Mouse (Mus musculus): Measurements from ENCODE around the gene Csnk1g2. TPM values are rescaled to one million over a fixed set of nuclear protein-coding genes. Genes with fewer than 3 reads are reported as not detected.
A peak's percentile ranks its signal among the peaks of the same experiment; 100 is the strongest.

Gene Csnk1g2
- polyA plus RNA-seq, 1 experiment = 165 TPM

- no peak for TF ChIP-seq MYOG (IDR thresholded peaks at IDR 0.05; ENCODE audit: control insufficient read depth, extremely low read depth, insufficient read length)
- no peak for TF ChIP-seq USF1 (IDR thresholded peaks at IDR 0.05; ENCODE audit: low read depth)
- Histone ChIP-seq H3K79me3 (ENCODE audit: low read depth) (no peaks in the 10 kb centered on the region), H3ac (ENCODE audit: control insufficient read depth, insufficient read length, low read depth) (no peak overlapping the region), H3K4me3 (ENCODE audit: insufficient read depth, poor library complexity, severe bottlenecking) (no peak overlapping the region), H3K36me3 (ENCODE audit: control insufficient read depth, insufficient read depth) (peaks cover 26% of the 10 kb centered on the region), H3K79me2 (ENCODE audit: control insufficient read depth, insufficient read depth) (no peaks in the 10 kb centered on the region), H3K27me3 (ENCODE audit: control insufficient read depth, insufficient read depth, insufficient read length) (no peaks in the 10 kb centered on the region)
Measured at GRCm38 (mm10) chr10:80682003-80682402, 59.4 kb downstream of the Csnk1g2 start.

- TF ChIP-seq FOSL1 (IDR thresholded peaks at IDR 0.05; ENCODE audit: insufficient read depth, low read length, poor library complexity, severe bottlenecking) (no peak), CTCF (IDR thresholded peaks at IDR 0.05; ENCODE audit: control insufficient read depth, insufficient read depth, insufficient read length) (no peak), MYOG (IDR thresholded peaks at IDR 0.05; ENCODE audit: control insufficient read depth, extremely low read depth, insufficient read length) (no peak), MYOD1 (IDR thresholded peaks at IDR 0.05; ENCODE audit: control insufficient read depth, insufficient read length, low read depth) (no peak), CEBPB (IDR thresholded peaks at IDR 0.05; ENCODE audit: low read depth) (no peak), MAX (IDR thresholded peaks at IDR 0.05) (no peak), USF1 (IDR thresholded peaks at IDR 0.05; ENCODE audit: low read depth) (no peak)
- Histone ChIP-seq H3K36me3 (ENCODE audit: control insufficient read depth, insufficient read depth) (peaks cover 34% of the 10 kb centered on the region), H3K27me3 (ENCODE audit: control insufficient read depth, insufficient read depth, insufficient read length) (no peaks in the 10 kb centered on the region), H3K4me3 (ENCODE audit: insufficient read depth, poor library complexity, severe bottlenecking) (no peak overlapping the region), H3ac (ENCODE audit: control insufficient read depth, insufficient read length, low read depth) (no peak overlapping the region), H3K79me3 (ENCODE audit: low read depth) (no peaks in the 10 kb centered on the region), H3K79me2 (ENCODE audit: control insufficient read depth, insufficient read depth) (no peaks in the 10 kb centered on the region)
Measured at GRCm38 (mm10) chr10:80683647-80684046, 61.0 kb downstream of the Csnk1g2 start.

- Histone ChIP-seq H3K27me3 (ENCODE audit: control insufficient read depth, insufficient read depth, insufficient read length) (no peaks in the 10 kb centered on the region), H3K79me2 (ENCODE audit: control insufficient read depth, insufficient read depth) (no peaks in the 10 kb centered on the region), H3K36me3 (ENCODE audit: control insufficient read depth, insufficient read depth) (peaks cover 39% of the 10 kb centered on the region), H3K79me3 (ENCODE audit: low read depth) (no peaks in the 10 kb centered on the region), H3ac (ENCODE audit: control insufficient read depth, insufficient read length, low read depth) (no peak overlapping the region), H3K4me3 (ENCODE audit: insufficient read depth, poor library complexity, severe bottlenecking) (no peak overlapping the region)
- TF ChIP-seq CTCF (IDR thresholded peaks at IDR 0.05; ENCODE audit: control insufficient read depth, insufficient read depth, insufficient read length) = peak; percentile 62
- TF ChIP-seq MYOG (IDR thresholded peaks at IDR 0.05; ENCODE audit: control insufficient read depth, extremely low read depth, insufficient read length) = no peak
Measured at GRCm38 (mm10) chr10:80684214-80684613, 61.6 kb downstream of the Csnk1g2 start.

- Histone ChIP-seq H3K4me3 (ENCODE audit: insufficient read depth, poor library complexity, severe bottlenecking) (no peak overlapping the region), H3K79me2 (ENCODE audit: control insufficient read depth, insufficient read depth) (no peaks in the 10 kb centered on the region), H3K27me3 (ENCODE audit: control insufficient read depth, insufficient read depth, insufficient read length) (no peaks in the 10 kb centered on the region), H3ac (ENCODE audit: control insufficient read depth, insufficient read length, low read depth) (no peak overlapping the region), H3K79me3 (ENCODE audit: low read depth) (no peaks in the 10 kb centered on the region), H3K36me3 (ENCODE audit: control insufficient read depth, insufficient read depth) (peaks cover 47% of the 10 kb centered on the region)
- no peak for TF ChIP-seq FOSL1 (IDR thresholded peaks at IDR 0.05; ENCODE audit: insufficient read depth, low read length, poor library complexity, severe bottlenecking)
- TF ChIP-seq MYOD1 (IDR thresholded peaks at IDR 0.05; ENCODE audit: control insufficient read depth, insufficient read length, low read depth) = no peak
- no peak for TF ChIP-seq CEBPB (IDR thresholded peaks at IDR 0.05; ENCODE audit: low read depth)
- TF ChIP-seq MAX (IDR thresholded peaks at IDR 0.05) = no peak
- TF ChIP-seq CTCF (IDR thresholded peaks at IDR 0.05; ENCODE audit: control insufficient read depth, insufficient read depth, insufficient read length) = no peak
- no peak for TF ChIP-seq USF1 (IDR thresholded peaks at IDR 0.05; ENCODE audit: low read depth)
- TF ChIP-seq MYOG (IDR thresholded peaks at IDR 0.05; ENCODE audit: control insufficient read depth, extremely low read depth, insufficient read length) = no peak
Measured at GRCm38 (mm10) chr10:80684984-80685383, 62.3 kb downstream of the Csnk1g2 start.

GRCm38 (mm10) chr10:80686617-80687016, 64.0 kb downstream of the Csnk1g2 start:
- H3K79me2 ChIP-seq (ENCODE audit: control insufficient read depth, insufficient read depth) = no peaks in the 10 kb centered on the region
- peaks cover 58% of the 10 kb centered on the region for H3K36me3 ChIP-seq (ENCODE audit: control insufficient read depth, insufficient read depth)
- no peak overlapping the region for H3K4me3 ChIP-seq (ENCODE audit: insufficient read depth, poor library complexity, severe bottlenecking)
- no peaks in the 10 kb centered on the region for H3K79me3 ChIP-seq (ENCODE audit: low read depth)
- no peak overlapping the region for H3ac ChIP-seq (ENCODE audit: control insufficient read depth, insufficient read length, low read depth)
- TF ChIP-seq FOSL1 (IDR thresholded peaks at IDR 0.05; ENCODE audit: insufficient read depth, low read length, poor library complexity, severe bottlenecking) (no peak), MYOD1 (IDR thresholded peaks at IDR 0.05; ENCODE audit: control insufficient read depth, insufficient read length, low read depth) (no peak), MYOG (IDR thresholded peaks at IDR 0.05; ENCODE audit: control insufficient read depth, extremely low read depth, insufficient read length) (no peak), CTCF (IDR thresholded peaks at IDR 0.05; ENCODE audit: control insufficient read depth, insufficient read depth, insufficient read length) (no peak), MAX (IDR thresholded peaks at IDR 0.05) (no peak)
- H3K27me3 ChIP-seq (ENCODE audit: control insufficient read depth, insufficient read depth, insufficient read length) = no peaks in the 10 kb centered on the region

- peaks cover 58% of the 10 kb centered on the region for H3K36me3 ChIP-seq (ENCODE audit: control insufficient read depth, insufficient read depth)
- no peaks in the 10 kb centered on the region for H3K27me3 ChIP-seq (ENCODE audit: control insufficient read depth, insufficient read depth, insufficient read length)
- TF ChIP-seq USF1 (IDR thresholded peaks at IDR 0.05; ENCODE audit: low read depth) (no peak), CTCF (IDR thresholded peaks at IDR 0.05; ENCODE audit: control insufficient read depth, insufficient read depth, insufficient read length) (peak; percentile 36)
- H3K4me3 ChIP-seq (ENCODE audit: insufficient read depth, poor library complexity, severe bottlenecking) = no peak overlapping the region
- H3K79me3 ChIP-seq (ENCODE audit: low read depth) = no peaks in the 10 kb centered on the region
- H3ac ChIP-seq (ENCODE audit: control insufficient read depth, insufficient read length, low read depth) = no peak overlapping the region
- no peaks in the 10 kb centered on the region for H3K79me2 ChIP-seq (ENCODE audit: control insufficient read depth, insufficient read depth)
Measured at GRCm38 (mm10) chr10:80687850-80688249, 65.2 kb downstream of the Csnk1g2 start.

Small RNA genes lying within 50 kb of the gene (microRNA-seq; reads per million reads assigned to microRNA genes)
- 0.40 reads per million, percentile 3 among the genes with 10 or more reads in this experiment for gene Mir6912 (ENCODE audit: borderline microRNAs expressed)

Other genes with a start within 250 kb of the Csnk1g2 start
- 37.4 TPM for gene Mex3d, start 235.2 kb upstream of the Csnk1g2 start, polyA plus RNA-seq (2012; fragmentation: generic; extraction: Trizol)
- gene Mbd3, start 223.3 kb upstream of the Csnk1g2 start, polyA plus RNA-seq (2012; fragmentation: generic; extraction: Trizol) = 326 TPM
- 1,025 TPM for gene Uqcr11, start 216.0 kb upstream of the Csnk1g2 start, polyA plus RNA-seq (2012; fragmentation: generic; extraction: Trizol)
- 111 TPM for gene Tcf3, start 189.2 kb upstream of the Csnk1g2 start, polyA plus RNA-seq (2012; fragmentation: generic; extraction: Trizol)
- not detected for gene Onecut3, start 128.0 kb upstream of the Csnk1g2 start, polyA plus RNA-seq (2012; fragmentation: generic; extraction: Trizol)
- 0.13 TPM for gene Atp8b3, start 83.7 kb upstream of the Csnk1g2 start, polyA plus RNA-seq (2012; fragmentation: generic; extraction: Trizol)
- 23.0 TPM for gene Rexo1, start 61.3 kb upstream of the Csnk1g2 start, polyA plus RNA-seq (2012; fragmentation: generic; extraction: Trizol)
- gene Klf16, start 45.5 kb upstream of the Csnk1g2 start, polyA plus RNA-seq (2012; fragmentation: generic; extraction: Trizol) = 21.0 TPM
- 103 TPM for gene Abhd17a, start 32.5 kb upstream of the Csnk1g2 start, polyA plus RNA-seq (2012; fragmentation: generic; extraction: Trizol)
- gene Scamp4, start 20.0 kb upstream of the Csnk1g2 start, polyA plus RNA-seq (2012; fragmentation: generic; extraction: Trizol) = 119 TPM
- 11.1 TPM for gene Adat3, start 20.0 kb upstream of the Csnk1g2 start, polyA plus RNA-seq (2012; fragmentation: generic; extraction: Trizol)
- 1.0 TPM for gene Gm49322, start 16.8 kb upstream of the Csnk1g2 start, polyA plus RNA-seq (2012; fragmentation: generic; extraction: Trizol)
- gene Btbd2, start 34.2 kb downstream of the Csnk1g2 start, polyA plus RNA-seq (2012; fragmentation: generic; extraction: Trizol) = 53.8 TPM
- 61.4 TPM for gene Mknk2, start 55.3 kb downstream of the Csnk1g2 start, polyA plus RNA-seq (2012; fragmentation: generic; extraction: Trizol)
- 34.2 TPM for gene Mob3a, start 79.1 kb downstream of the Csnk1g2 start, polyA plus RNA-seq (2012; fragmentation: generic; extraction: Trizol)
- gene Izumo4, start 79.3 kb downstream of the Csnk1g2 start, polyA plus RNA-seq (2012; fragmentation: generic; extraction: Trizol) = 0.43 TPM
- gene Ap3d1, start 119.4 kb downstream of the Csnk1g2 start, polyA plus RNA-seq (2012; fragmentation: generic; extraction: Trizol) = 51.3 TPM
- gene Dot1l, start 132.4 kb downstream of the Csnk1g2 start, polyA plus RNA-seq (2012; fragmentation: generic; extraction: Trizol) = 19.1 TPM
- gene Sf3a2, start 175.4 kb downstream of the Csnk1g2 start, polyA plus RNA-seq (2012; fragmentation: generic; extraction: Trizol) = 106 TPM
- gene Plekhj1, start 175.8 kb downstream of the Csnk1g2 start, polyA plus RNA-seq (2012; fragmentation: generic; extraction: Trizol) = 74.8 TPM
- 0.87 TPM for gene Amh, start 182.4 kb downstream of the Csnk1g2 start, polyA plus RNA-seq (2012; fragmentation: generic; extraction: Trizol)
- 29.2 TPM for gene Jsrp1, start 190.7 kb downstream of the Csnk1g2 start, polyA plus RNA-seq (2012; fragmentation: generic; extraction: Trizol)
- gene Oaz1, start 203.8 kb downstream of the Csnk1g2 start, polyA plus RNA-seq (2012; fragmentation: generic; extraction: Trizol) = 1,494 TPM
- gene Lingo3, start 221.2 kb downstream of the Csnk1g2 start, polyA plus RNA-seq (2012; fragmentation: generic; extraction: Trizol) = 0.05 TPM
- gene Lsm7, start 232.4 kb downstream of the Csnk1g2 start, polyA plus RNA-seq (2012; fragmentation: generic; extraction: Trizol) = 297 TPM
- gene Sppl2b, start 232.4 kb downstream of the Csnk1g2 start, polyA plus RNA-seq (2012; fragmentation: generic; extraction: Trizol) = 31.2 TPM
- gene Tmprss9, start 249.0 kb downstream of the Csnk1g2 start, polyA plus RNA-seq (2012; fragmentation: generic; extraction: Trizol) = 0.02 TPM